Mouse (Mus musculus): ENCODE results near the gene Spata3. TPM values are rescaled to one million over a fixed set of nuclear protein-coding genes. Genes with fewer than 3 reads are reported as not detected.

The Spata3 gene
- polyA plus RNA-seq, 1 experiment from 2014 or later: not detected

DNA sequence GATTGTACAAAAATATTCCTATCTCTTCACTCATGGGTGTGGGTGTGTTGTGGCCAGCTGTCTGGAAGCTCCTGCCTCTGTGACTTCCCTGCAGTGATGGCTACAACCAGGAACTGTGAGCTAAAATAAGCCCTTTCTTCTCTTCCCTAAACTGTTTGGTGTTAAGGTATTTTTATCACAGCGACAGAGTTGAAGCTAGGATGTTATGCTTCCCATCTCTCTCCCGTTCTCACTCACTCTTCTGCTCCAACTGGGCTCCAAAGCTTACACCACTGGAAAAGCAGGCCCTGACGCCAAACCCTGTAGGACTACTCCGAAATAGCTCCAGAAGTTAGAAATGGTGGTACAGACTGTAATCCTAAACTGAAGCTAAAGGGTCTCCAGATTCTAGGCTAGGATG, 28.4 kb downstream of the Spata3 start:
- Histone ChIP-seq H3K36me3 (no peaks in the 10 kb centered on the region), H3K4me3 (no peak overlapping the region), H3K9me3 (no peaks in the 10 kb centered on the region), H3K27ac (no peak overlapping the region), H3K4me1 (peaks cover 26% of the 10 kb centered on the region), H3K27me3 (ENCODE audit: insufficient read depth, poor library complexity, severe bottlenecking) (peaks cover 63% of the 10 kb centered on the region)
- DNase-seq (ENCODE audit: low spot score): no peak
- WGBS: 43% methylated on average over 4 of the region's 4 CpGs

DNA sequence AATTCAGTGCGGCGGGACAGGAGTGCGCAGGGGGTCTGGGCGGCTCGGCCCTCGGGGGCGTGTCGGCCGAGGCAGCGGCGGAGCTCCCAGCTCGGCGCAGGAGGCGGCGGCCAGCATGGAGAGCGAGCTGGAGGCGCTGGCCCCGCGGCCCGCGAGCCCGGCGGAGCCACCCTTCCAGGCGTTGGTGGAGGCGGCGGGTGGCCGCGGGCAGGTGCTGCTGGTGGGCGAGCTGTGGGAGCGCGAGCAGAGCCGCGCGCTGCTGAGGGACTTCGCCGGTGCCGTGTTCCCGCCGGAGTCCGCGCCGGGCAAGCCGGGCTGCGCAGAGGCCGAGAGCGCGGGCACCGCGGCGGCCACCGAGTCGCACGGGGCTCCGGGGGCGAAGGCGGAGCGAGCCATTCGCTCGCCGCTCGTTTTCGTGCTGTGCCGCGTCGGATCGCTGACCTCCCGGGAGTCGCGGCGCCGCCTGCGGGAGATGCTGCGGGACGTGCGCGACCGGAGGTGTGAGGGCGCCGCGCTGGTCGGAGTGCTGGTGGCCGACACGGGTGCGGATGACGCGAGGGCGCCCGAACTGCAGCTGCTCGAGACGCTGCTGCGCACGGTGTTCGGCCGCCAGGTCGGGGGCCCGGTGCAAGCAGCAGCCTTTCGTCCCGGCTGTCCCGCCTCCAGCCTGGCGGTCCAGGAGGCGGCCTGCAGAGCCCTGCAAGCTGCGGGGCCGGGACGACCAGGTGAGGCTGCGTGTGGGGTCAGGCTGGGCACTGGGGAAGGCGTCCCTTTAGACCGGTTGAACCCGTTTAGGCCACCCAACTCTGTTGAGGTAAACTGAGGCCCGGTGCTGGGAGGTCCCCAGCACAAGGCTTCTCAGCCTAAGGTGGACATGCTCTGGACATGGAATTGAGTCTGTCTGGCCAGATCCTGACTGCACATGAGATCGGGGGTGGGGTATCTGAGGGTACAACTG, 29.5 kb downstream of the Spata3 start, which contains the start of gene 2810459M11Rik:
2810459M11Rik (plus strand) TSS at position 16 of the 958 bp plus-strand sequence.
- H3K9me3 ChIP-seq: no peaks in the 10 kb centered on the region
- no peaks in the 10 kb centered on the region for H3K36me3 ChIP-seq
- peaks cover 63% of the 10 kb centered on the region for H3K27me3 ChIP-seq (ENCODE audit: insufficient read depth, poor library complexity, severe bottlenecking)
- peak within 1 kb of the TSS; percentile 76 for H3K4me3 ChIP-seq
- WGBS: under 1% methylated on average over 110 of the region's 110 CpGs
- no peak for DNase-seq (ENCODE audit: low spot score)
- peaks cover 26% of the 10 kb centered on the region for H3K4me1 ChIP-seq
- H3K27ac ChIP-seq: peak within 1 kb of the TSS; percentile 83

DNA sequence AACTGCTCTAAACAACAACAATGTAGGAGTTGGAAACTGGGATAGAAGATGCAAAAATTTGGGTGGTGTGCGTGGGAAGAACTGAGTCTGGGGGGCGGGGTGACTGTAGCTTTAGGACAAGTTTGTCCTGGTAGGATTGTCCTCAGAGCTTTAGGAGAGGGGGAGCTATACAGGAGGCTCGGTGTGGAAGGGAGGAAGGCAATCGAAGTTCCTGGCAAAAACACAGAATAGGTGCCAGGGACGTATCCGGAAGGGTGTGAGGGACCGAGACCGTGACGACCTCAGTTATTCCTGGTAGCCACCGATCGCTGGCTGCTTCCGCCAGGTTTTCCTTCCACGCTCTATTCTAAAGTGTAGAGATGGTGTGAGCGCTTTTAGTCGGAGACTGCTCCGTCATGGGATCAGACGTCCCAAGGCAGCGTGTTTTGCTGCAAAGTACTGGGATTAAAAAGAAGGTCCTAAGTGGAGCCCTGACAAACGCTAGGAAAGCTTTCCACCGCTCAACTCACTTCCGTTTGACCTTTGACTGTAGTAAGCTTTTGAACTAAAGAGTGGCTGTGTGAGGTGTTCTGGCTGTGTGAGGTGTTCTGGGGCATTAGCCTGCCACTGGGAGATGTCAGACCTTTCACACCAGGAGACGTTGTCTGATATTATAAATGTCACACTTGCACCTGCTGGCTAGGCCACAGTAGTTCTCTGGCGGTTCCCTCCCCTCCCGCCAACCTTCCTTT, 30.4 kb downstream of the Spata3 start:
- peak overlapping the region; percentile 76 for H3K4me3 ChIP-seq
- H3K27me3 ChIP-seq (ENCODE audit: insufficient read depth, poor library complexity, severe bottlenecking): peaks cover 63% of the 10 kb centered on the region
- 8% methylated on average over 24 of the region's 24 CpGs for WGBS
- no peaks in the 10 kb centered on the region for H3K36me3 ChIP-seq
- no peak for DNase-seq (ENCODE audit: low spot score)
- no peaks in the 10 kb centered on the region for H3K9me3 ChIP-seq
- peaks cover 26% of the 10 kb centered on the region for H3K4me1 ChIP-seq
- H3K27ac ChIP-seq: no peak overlapping the region

DNA sequence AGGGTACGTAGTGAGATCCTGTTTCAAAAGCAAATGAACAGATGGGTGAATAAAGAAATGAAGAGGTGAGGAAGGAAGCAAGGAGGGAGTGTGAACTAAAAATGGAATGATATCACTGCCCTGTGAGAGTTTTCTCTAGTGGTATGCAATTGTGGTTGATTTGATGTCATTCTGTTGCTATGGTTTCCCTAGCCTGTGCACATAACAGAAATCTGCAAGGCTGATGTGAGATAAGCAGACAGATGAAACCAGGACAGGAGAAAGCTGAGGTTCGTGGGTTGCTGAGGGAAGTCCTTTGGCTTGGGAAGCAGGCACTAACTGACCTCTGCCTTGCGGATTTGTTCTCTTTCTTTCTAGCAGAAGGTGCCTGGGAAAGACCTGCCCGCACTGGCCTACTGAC, 31.6 kb downstream of the Spata3 start:
- Histone ChIP-seq H3K27me3 (ENCODE audit: insufficient read depth, poor library complexity, severe bottlenecking) (peaks cover 60% of the 10 kb centered on the region), H3K9me3 (no peaks in the 10 kb centered on the region), H3K36me3 (no peaks in the 10 kb centered on the region), H3K27ac (no peak overlapping the region), H3K4me3 (no peak overlapping the region), H3K4me1 (peaks cover 26% of the 10 kb centered on the region)
- no peak for DNase-seq (ENCODE audit: low spot score)
- 62% methylated on average over 4 of the region's 4 CpGs for WGBS

DNA sequence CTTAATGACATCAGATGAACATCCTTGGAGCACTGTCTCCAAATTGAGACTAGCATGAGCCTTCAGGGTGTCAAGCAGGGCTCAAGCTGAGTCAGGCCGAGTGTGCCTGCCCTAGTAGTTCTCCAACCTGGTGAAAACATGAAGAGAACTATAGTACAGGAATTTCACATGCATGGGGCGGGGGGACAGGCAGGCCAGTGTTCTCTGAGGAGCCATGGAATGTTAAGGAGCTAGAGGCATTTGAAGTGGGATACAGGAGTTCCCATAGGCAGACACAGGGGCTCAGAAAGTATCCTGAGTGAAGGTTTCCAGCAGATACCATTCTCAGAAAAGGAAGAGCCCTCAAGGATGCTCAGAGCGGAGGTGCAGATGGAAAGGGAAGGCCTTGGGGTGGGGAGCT, 32.1 kb downstream of the Spata3 start:
- WGBS: 58% methylated on average over 3 of the region's 3 CpGs
- no peak overlapping the region for H3K27ac ChIP-seq
- H3K27me3 ChIP-seq (ENCODE audit: insufficient read depth, poor library complexity, severe bottlenecking): peaks cover 55% of the 10 kb centered on the region
- no peak for DNase-seq (ENCODE audit: low spot score)
- H3K4me3 ChIP-seq: no peak overlapping the region
- H3K36me3 ChIP-seq: no peaks in the 10 kb centered on the region
- peaks cover 26% of the 10 kb centered on the region for H3K4me1 ChIP-seq
- no peaks in the 10 kb centered on the region for H3K9me3 ChIP-seq

DNA sequence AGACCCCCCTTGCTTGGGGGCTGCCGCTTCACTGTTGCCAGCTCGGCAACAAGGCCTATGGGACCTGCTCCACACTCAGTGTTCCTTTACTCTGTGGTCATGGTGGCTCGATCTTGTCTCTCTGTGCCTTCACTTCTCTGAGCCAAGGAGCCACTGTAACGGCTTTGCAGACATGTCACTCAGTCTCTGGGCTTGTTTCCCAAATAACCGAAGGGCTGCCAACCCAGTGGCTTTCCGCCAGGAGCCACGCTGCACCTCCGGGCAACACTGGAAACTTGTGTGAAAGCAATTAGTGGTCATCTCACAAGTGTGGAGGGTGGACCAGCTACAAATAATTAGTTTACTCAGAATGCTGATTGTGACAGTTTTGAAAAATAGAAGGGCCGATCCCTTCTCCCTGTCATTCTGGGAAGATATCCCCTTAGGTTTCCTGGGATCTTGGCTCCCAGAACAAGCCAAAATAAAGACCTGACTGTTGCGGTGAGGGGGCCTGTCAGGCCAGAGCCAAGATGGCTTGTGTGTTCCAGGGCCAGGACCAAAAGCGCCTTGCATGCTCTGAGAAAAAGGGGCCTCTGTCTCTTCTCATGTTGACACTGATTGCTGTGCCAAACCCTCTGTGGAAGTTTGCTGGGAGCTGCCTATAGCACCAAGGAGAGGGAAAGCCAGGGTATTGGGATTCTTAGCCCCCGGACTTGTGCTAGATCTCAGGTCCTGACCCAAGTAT, 36.7 kb downstream of the Spata3 start:
- Histone ChIP-seq H3K4me3 (no peak overlapping the region), H3K27ac (no peak overlapping the region), H3K36me3 (no peaks in the 10 kb centered on the region), H3K27me3 (ENCODE audit: insufficient read depth, poor library complexity, severe bottlenecking) (peaks cover 9% of the 10 kb centered on the region), H3K9me3 (no peaks in the 10 kb centered on the region), H3K4me1 (peaks cover 7% of the 10 kb centered on the region)
- DNase-seq (ENCODE audit: low spot score): no peak
- WGBS: 86% methylated on average over 12 of the region's 12 CpGs

DNA sequence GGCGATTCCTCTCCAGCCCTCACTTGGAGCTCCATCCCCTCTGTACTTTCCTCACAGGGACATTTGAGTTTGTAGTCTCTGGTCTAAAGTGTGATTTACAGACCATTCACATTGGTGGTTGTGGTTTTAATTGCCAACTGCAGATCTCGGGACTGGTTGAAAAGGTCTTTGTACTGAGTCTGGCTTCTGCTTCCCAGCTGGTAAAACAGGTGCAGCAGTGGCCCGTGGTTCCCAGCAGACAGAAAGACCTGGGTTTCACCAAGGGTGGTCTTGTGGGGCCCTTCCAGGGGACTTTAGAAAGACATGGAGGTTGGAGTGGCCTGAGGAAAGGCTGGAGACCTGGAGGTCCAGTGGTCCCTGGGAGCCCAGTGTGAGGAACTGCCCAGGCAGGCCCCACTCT, 38.3 kb downstream of the Spata3 start:
- Histone ChIP-seq H3K27ac (no peak overlapping the region), H3K36me3 (no peaks in the 10 kb centered on the region), H3K4me3 (no peak overlapping the region), H3K9me3 (no peaks in the 10 kb centered on the region), H3K27me3 (ENCODE audit: insufficient read depth, poor library complexity, severe bottlenecking) (no peaks in the 10 kb centered on the region), H3K4me1 (no peaks in the 10 kb centered on the region)
- DNase-seq (ENCODE audit: low spot score): no peak
- 64% methylated on average over 3 of the region's 3 CpGs for WGBS

DNA sequence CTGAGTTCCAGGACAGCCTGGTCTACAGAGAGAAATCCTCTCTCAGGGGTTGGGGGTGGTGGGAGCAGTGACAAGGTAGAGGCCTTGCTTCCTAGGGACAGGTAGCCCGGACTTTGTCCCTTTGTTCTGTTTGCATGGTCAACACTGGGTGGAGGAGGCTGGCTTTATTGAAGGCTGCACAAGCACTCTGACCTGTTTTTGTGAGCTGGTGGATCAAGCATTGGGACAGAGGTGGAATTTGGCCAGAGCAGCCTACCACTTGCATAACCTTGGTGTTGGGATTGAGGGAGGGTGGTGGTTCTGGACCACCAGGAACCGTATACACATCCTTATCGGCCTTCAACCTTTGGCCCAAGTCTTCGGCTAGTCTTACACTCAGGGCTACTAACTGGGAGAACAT, 39.7 kb downstream of the Spata3 start:
- Histone ChIP-seq H3K4me1 (no peaks in the 10 kb centered on the region), H3K27ac (no peak overlapping the region), H3K36me3 (no peaks in the 10 kb centered on the region), H3K9me3 (no peaks in the 10 kb centered on the region), H3K4me3 (no peak overlapping the region), H3K27me3 (ENCODE audit: insufficient read depth, poor library complexity, severe bottlenecking) (no peaks in the 10 kb centered on the region)
- 83% methylated on average over 4 of the region's 4 CpGs for WGBS
- no peak for DNase-seq (ENCODE audit: low spot score)

DNA sequence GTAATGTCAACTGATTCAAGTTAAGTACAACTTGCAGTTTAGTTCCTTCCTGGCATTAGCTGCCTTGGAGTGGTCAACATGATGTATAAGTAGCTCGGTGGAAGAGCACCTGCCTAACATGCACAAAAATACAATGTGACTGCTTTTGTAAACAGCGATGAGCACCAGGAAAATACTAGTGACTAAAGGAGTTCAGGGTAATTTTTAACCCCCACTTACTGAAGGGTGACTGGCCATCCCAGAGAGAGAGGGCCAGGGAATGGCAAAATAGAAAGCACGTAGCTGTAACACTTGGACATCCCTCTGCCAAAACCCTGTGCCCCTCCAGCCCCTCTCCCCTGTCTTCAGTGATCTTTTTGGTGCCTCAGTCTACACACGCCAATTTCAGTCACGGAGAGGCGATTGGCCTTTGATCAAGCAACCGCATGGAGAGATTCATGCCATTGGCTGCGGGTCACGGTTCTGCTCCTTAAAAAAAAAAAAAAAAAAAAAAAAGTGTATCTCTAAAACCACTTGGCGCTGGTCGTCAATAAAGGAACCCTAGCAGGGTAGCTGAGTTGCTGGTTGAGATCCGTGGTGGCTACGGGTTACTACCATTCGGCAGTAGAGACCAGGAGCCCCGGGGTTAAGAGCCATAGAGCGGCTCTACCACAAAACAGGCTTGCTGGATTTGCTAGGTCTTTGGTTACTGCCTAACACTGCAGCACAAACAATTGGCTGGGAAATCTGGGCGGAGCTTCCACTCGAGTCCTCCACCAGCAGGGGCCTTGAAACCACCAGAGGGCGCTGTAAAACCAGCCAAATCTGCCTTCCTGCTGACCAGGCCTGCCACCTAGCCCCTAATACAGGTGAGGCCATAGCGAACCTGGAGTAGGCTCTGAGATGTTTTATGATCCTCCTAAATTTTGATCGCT, 42.5 kb downstream of the Spata3 start:
- WGBS: 12% methylated on average over 21 of the region's 21 CpGs

DNA sequence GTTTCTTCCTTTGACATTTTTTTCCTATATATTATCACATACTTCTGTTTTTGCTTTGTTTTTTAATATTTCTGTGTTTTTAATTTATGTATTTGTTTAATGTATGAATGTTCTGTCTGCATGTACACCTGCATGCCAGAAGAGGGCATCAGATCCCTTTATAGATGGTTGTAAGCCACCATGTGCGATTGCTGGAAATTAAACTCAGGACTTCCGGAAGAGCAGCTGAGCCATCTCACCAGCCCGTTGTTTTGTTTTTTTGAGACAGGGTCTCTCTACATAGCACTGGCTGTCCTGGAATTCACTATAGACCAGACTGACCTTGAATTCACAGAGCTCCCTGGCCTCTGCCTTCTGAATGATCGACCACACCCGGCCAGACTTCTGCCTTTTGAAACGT, 45.9 kb downstream of the Spata3 start:
- Histone ChIP-seq H3K27ac (no peak overlapping the region), H3K9me3 (no peaks in the 10 kb centered on the region), H3K27me3 (ENCODE audit: insufficient read depth, poor library complexity, severe bottlenecking) (no peaks in the 10 kb centered on the region), H3K36me3 (peaks cover 4% of the 10 kb centered on the region), H3K4me1 (peaks cover 12% of the 10 kb centered on the region), H3K4me3 (no peak overlapping the region)
- DNase-seq (ENCODE audit: low spot score): no peak
- WGBS: 86% methylated on average over 6 of the region's 6 CpGs

More for the DNA sequence above, 42.5 kb downstream of the Spata3 start:
- no peaks in the 10 kb centered on the region for H3K36me3 ChIP-seq
- DNase-seq (ENCODE audit: low spot score): peak; percentile 96
- no peaks in the 10 kb centered on the region for H3K27me3 ChIP-seq (ENCODE audit: insufficient read depth, poor library complexity, severe bottlenecking)
- H3K27ac ChIP-seq: peak overlapping the region; percentile 43
- H3K9me3 ChIP-seq: no peaks in the 10 kb centered on the region
- peak overlapping the region; percentile 53 for H3K4me3 ChIP-seq
- H3K4me1 ChIP-seq: 0 out of 2 replicates have a peak, but pooled peaks cover 4% of the 10 kb centered on the region

DNA sequence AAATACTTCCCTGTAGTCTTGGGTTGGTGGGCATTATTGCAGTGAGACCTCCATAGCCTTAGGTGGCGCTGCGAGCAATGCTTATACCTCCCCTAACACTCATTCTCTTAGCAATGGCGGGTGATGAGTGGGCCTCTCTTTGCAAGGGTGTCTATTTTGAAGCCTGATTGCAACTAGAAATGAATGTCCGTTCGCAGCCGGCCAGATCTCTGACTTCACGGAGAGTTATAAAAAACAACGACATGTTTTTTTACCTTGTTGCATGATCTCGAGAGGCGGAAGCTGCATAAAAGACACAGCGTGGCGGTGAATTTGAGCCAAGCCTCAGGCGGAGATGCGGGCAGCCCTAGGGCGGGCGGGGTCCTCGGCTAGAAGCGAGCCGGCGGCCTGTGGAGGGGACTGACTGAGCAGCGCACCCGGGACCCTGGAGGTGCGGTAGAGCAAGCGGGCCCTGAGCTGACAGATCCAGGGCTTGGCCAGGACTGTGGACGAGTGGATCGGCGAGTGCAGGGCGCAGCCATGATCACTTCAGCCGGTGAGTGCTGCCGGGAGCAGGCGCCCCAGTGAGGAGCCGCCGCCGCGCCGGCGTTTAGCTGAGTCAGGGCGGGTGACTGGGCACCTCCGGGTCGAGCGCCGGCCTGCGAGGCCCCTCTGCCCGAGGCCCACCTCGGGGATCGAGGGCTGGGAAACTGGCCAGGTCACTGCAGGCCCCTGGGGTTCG, 47.8 kb downstream of the Spata3 start, which contains the start of gene Psmd1:
Psmd1 (plus strand) TSS at position 117 of the 721 bp plus-strand sequence.
- Histone ChIP-seq H3K27me3 (ENCODE audit: insufficient read depth, poor library complexity, severe bottlenecking) (no peaks in the 10 kb centered on the region), H3K4me1 (peaks cover 12% of the 10 kb centered on the region), H3K9me3 (no peaks in the 10 kb centered on the region), H3K4me3 (peak within 1 kb of the TSS; percentile 88), H3K36me3 (peaks cover 4% of the 10 kb centered on the region), H3K27ac (peak within 1 kb of the TSS; percentile 96)
- DNase-seq (ENCODE audit: low spot score): peak; percentile 95
- WGBS: under 1% methylated on average over 47 of the region's 47 CpGs
